ENCODE assay signal across 8 mouse cellular contexts in the genomic region with DNA sequence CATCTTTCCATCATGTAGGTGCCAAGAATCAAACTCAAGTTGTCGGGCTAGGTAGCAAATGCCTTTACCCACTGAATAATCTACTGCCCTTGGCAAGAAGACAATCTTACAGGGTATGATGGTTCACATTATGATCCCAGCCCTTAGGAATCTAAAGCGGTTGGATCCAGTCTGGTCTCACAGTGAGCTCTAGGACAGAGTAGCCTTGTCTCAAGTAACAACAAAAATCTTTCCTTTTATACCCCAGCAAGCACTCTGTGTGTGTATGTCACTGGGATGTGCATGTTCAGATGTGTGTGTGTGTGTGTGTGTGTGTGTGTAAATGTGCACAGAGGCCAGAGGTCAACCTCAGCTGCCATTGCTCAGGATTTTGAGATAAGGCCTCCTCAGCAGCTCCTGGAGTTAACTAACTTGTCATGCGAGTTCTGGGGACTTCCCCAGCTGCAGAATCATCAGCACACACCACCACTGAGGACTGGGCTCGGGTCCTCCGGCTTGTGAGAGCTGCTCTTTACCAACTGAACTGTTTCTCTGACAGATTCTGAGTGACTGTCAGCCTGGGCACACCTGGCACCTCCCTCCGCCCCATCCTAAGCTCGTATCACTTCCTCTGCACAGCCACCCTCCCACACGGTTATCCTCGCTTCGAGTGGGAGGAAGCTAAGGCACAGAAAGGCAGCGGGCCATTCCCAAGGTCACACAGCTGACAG. TPM values are rescaled to one million over a fixed set of nuclear protein-coding genes. Genes with fewer than 3 reads are reported as not detected.
A peak's percentile ranks its signal among the peaks of the same experiment; 100 is the strongest.
DNase-seq lines count a peak whose midpoint lies in the region; ATAC-seq and TF ChIP-seq lines count a peak whose summit lies in the region.

No protein-coding gene starts in this region.

- peak overlapping the region; percentile 28 for H3K9ac ChIP-seq in MEL (ENCODE audit: control insufficient read depth, low read depth, low read length, poor library complexity, severe bottlenecking)
- peak overlapping the region; percentile 30; the same call in 1 of the 2 replicates for H3K9ac ChIP-seq in intestine, embryonic 16.5 days (ENCODE audit: low read depth, low read length)
- 0 out of 2 replicates have a peak overlapping the region, but pooled peaks have one; percentile 9 for H3K9ac ChIP-seq in stomach, embryonic 16.5 days (ENCODE audit: low read length)
- H3K9ac ChIP-seq in forebrain, embryonic 16.5 days (replicated peaks; ENCODE audit: low read depth, low read length), result no peak overlapping the region

- no peaks in the 10 kb centered on the region for H3K36me3 ChIP-seq in kidney, adult 2 months (ENCODE audit: control insufficient read depth, insufficient read depth, low read length)
- H3K36me3 ChIP-seq in MEL (ENCODE audit: control insufficient read depth in 1 of 2, insufficient read depth in 2 of 2, low read length in 2 of 2), result peaks cover 0 to 38% of the 10 kb centered on the region in 2 experiments; a peak in 2 of 4 replicates
- no peaks in the 10 kb centered on the region for H3K36me3 ChIP-seq in intestine, embryonic 16.5 days (ENCODE audit: control insufficient read depth, insufficient read depth, low read length)
- no peaks in the 10 kb centered on the region for H3K36me3 ChIP-seq in stomach, embryonic 16.5 days (ENCODE audit: control insufficient read depth, insufficient read depth, low read length)
- H3K36me3 ChIP-seq in forebrain, embryonic 16.5 days (ENCODE audit: control insufficient read depth, insufficient read depth), result no peaks in the 10 kb centered on the region

- H3K27me3 ChIP-seq in kidney, adult 2 months (replicated peaks; ENCODE audit: control insufficient read depth, insufficient read depth, low read length), result no peaks in the 10 kb centered on the region
- no peaks in the 10 kb centered on the region for H3K27me3 ChIP-seq in MEL (ENCODE audit: control insufficient read depth in 1 of 2, insufficient read depth in 2 of 2, low read length in 2 of 2)
- no peaks in the 10 kb centered on the region for H3K27me3 ChIP-seq in intestine, embryonic 16.5 days (replicated peaks; ENCODE audit: control insufficient read depth, insufficient read depth, low read length)
- H3K27me3 ChIP-seq in stomach, embryonic 16.5 days (ENCODE audit: control insufficient read depth, insufficient read depth, low read length), result no peaks in the 10 kb centered on the region
- H3K27me3 ChIP-seq in forebrain, embryonic 16.5 days (replicated peaks; ENCODE audit: control insufficient read depth, insufficient read depth, low read length), result no peaks in the 10 kb centered on the region

- peak in 1 of 2 experiments; percentile 52; a peak in 2 of 4 replicates for TF ChIP-seq EP300 in MEL (IDR thresholded peaks at IDR 0.05; ENCODE audit: low read depth in 1 of 2, low read length in 2 of 2)

- TF ChIP-seq RAD21 in MEL (IDR thresholded peaks at IDR 0.05; ENCODE audit: low read depth, low read length), result no peak

- peak; percentile 45 for ATAC-seq in intestine, embryonic 16.5 days
- peak; percentile 19; the same call in 1 of the 2 replicates for ATAC-seq in stomach, embryonic 16.5 days (ENCODE audit: insufficient read depth, low FRiP score)
- no peak for ATAC-seq in forebrain, embryonic 16.5 days

- 54% methylated on average over 11 of the region's 11 CpGs for WGBS in kidney, adult 2 months
- WGBS in intestine, embryonic 16.5 days, result 50% methylated on average over 11 of the region's 11 CpGs
- whole genome bisulfite sequencing in stomach, embryonic 16.5 days, result 51% methylated on average over 11 of the region's 11 CpGs
- WGBS in forebrain, embryonic 16.5 days, result 86% methylated on average over 11 of the region's 11 CpGs

- peak overlapping the region; percentile 65; the same call in 1 of the 2 replicates for H3K27ac ChIP-seq in kidney, adult 2 months (ENCODE audit: insufficient read depth, low read depth, low read length)
- H3K27ac ChIP-seq in MEL (ENCODE audit: control insufficient read depth, low read depth, low read length), result peak overlapping the region; percentile 62
- H3K27ac ChIP-seq in intestine, embryonic 16.5 days (ENCODE audit: low read length), result peak overlapping the region; percentile 83
- peak overlapping the region; percentile 77 for H3K27ac ChIP-seq in stomach, embryonic 16.5 days (ENCODE audit: low read length)
- H3K27ac ChIP-seq in forebrain, embryonic 16.5 days (ENCODE audit: low read length), result no peak overlapping the region

- H3K4me2 ChIP-seq in intestine, embryonic 16.5 days (ENCODE audit: low read depth, low read length), result 0 out of 2 replicates have a peak overlapping the region, but pooled peaks have one; percentile 11
- H3K4me2 ChIP-seq in stomach, embryonic 16.5 days (ENCODE audit: low read depth, low read length), result no peak overlapping the region
- no peak overlapping the region for H3K4me2 ChIP-seq in forebrain, embryonic 16.5 days (ENCODE audit: low read length)

- intact Hi-C loops in left cerebral cortex, postnatal 36 days (cut with DNase I), result no loop called here

- no peak for TF ChIP-seq POLR2A in kidney, adult 2 months (IDR thresholded peaks at IDR 0.05; ENCODE audit: low read depth, low read length)
- TF ChIP-seq POLR2A in MEL (IDR thresholded peaks at IDR 0.05; ENCODE audit: control insufficient read depth in 1 of 2, insufficient read depth in 1 of 2, low read depth in 1 of 2, low read length in 2 of 2, poor library complexity in 1 of 2), result no peak

- peaks cover 23% of the 10 kb centered on the region for H3K79me2 ChIP-seq in MEL (ENCODE audit: control insufficient read depth, insufficient read depth, low read length, poor library complexity)

- TF ChIP-seq CTCF in kidney, adult 2 months (conservative IDR thresholded peaks at IDR 0.05; ENCODE audit: insufficient read depth, insufficient read length, low read depth, low read length), result no peak
- no peak for TF ChIP-seq CTCF in MEL (IDR thresholded peaks at IDR 0.05 in 2 of 3, conservative IDR thresholded peaks at IDR 0.05 in 1 of 3; ENCODE audit: control insufficient read depth in 1 of 3, insufficient read depth in 1 of 3, low read depth in 2 of 3, low read length in 3 of 3, poor library complexity in 1 of 3, severe bottlenecking in 1 of 3)

- no peaks in the 10 kb centered on the region for H3K9me3 ChIP-seq in MEL (replicated peaks; ENCODE audit: insufficient read depth, low read length)
- H3K9me3 ChIP-seq in intestine, embryonic 16.5 days (ENCODE audit: control insufficient read depth, low read length), result no peaks in the 10 kb centered on the region
- no peaks in the 10 kb centered on the region for H3K9me3 ChIP-seq in stomach, embryonic 16.5 days (replicated peaks; ENCODE audit: control insufficient read depth, low read length)
- H3K9me3 ChIP-seq in forebrain, embryonic 16.5 days (ENCODE audit: control insufficient read depth, low read length), result no peaks in the 10 kb centered on the region

- peak; percentile 31 for DNase-seq in kidney, adult 2 months
- no peak for DNase-seq in kidney, postnatal 10 days
- peak; percentile 54 for DNase-seq in MEL (ENCODE audit: low read depth, low spot score)
- DNase-seq in spleen, postnatal 10 days (ENCODE audit: low spot score in 2 of 2), result no peak
- no peak for DNase-seq in left cerebral cortex, postnatal 36 days (ENCODE audit: low spot score in 2 of 2)

- peaks cover 13% of the 10 kb centered on the region for H3K4me1 ChIP-seq in kidney, adult 2 months (ENCODE audit: control insufficient read depth, insufficient read depth, low read length)
- peaks cover 23 to 36% of the 10 kb centered on the region in 2 experiments for H3K4me1 ChIP-seq in MEL (ENCODE audit: control insufficient read depth in 1 of 2, insufficient read depth in 2 of 2, low read length in 2 of 2)
- peaks cover 36% of the 10 kb centered on the region for H3K4me1 ChIP-seq in intestine, embryonic 16.5 days (ENCODE audit: control insufficient read depth, insufficient read depth, low read length)
- peaks cover 31% of the 10 kb centered on the region for H3K4me1 ChIP-seq in stomach, embryonic 16.5 days (ENCODE audit: control insufficient read depth, insufficient read depth, low read length)
- peaks cover 7% of the 10 kb centered on the region for H3K4me1 ChIP-seq in forebrain, embryonic 16.5 days (replicated peaks; ENCODE audit: control insufficient read depth, insufficient read depth, low read length)

- no peak overlapping the region for H3K4me3 ChIP-seq in kidney, adult 2 months (ENCODE audit: insufficient read depth, low read depth, low read length)
- H3K4me3 ChIP-seq in MEL (ENCODE audit: control insufficient read depth in 1 of 2, insufficient read depth in 1 of 2, low read depth in 2 of 2, low read length in 2 of 2), result peak overlapping the region; percentile 12 to 29; a peak in 3 of 4 replicates
- H3K4me3 ChIP-seq in intestine, embryonic 16.5 days (ENCODE audit: low read length), result no peak overlapping the region
- H3K4me3 ChIP-seq in stomach, embryonic 16.5 days (replicated peaks; ENCODE audit: low read length), result no peak overlapping the region
- no peak overlapping the region for H3K4me3 ChIP-seq in forebrain, embryonic 16.5 days (replicated peaks; ENCODE audit: low read length)

RNA-seq across cellular contexts. Expression of gene Pla2g6, which starts 5.8 kb away (rescaled TPM):
- polyA plus RNA-seq in kidney, adult 2 months (2012; rRNA removed), result 24.6 and 28.7 TPM in 2 replicates
- total RNA-seq in MEL (2012; rRNA removed), result 11.8 and 12.0 TPM in 2 replicates
- polyA plus RNA-seq in MEL (2012; ENCODE audit: insufficient read depth in 1 of 2, insufficient read length in 2 of 2, low read depth in 1 of 2, low replicate concordance in 2 of 2, missing spikeins in 1 of 2), result 10 to 100 TPM in 1 of 2 experiments, not detected in 1; 24.7 TPM
- polyA plus RNA-seq in intestine, embryonic 16.5 days (2015; fragmentation: Nextera tagmentation; extraction: Ambion mirVana), result 27.1 and 28.3 TPM in 2 replicates
- 15.6 and 20.9 TPM in 2 replicates for polyA plus RNA-seq in stomach, embryonic 16.5 days (2015; fragmentation: Nextera tagmentation; extraction: Ambion mirVana)
- polyA plus RNA-seq in forebrain, embryonic 16.5 days (2015; fragmentation: Nextera tagmentation; extraction: Ambion mirVana), result 26.4 and 31.0 TPM in 2 replicates
- 10 to 100 TPM; 21.7 to 25.9 TPM for total RNA-seq in left cerebral cortex, postnatal 36 days (2021)

RNA-seq across cellular contexts. Expression of gene Maff, which starts 24.0 kb away (rescaled TPM):
- 1.2 and 1.3 TPM in 2 replicates for polyA plus RNA-seq in kidney, adult 2 months (2012; rRNA removed)
- 3.3 TPM in 2 replicates for total RNA-seq in MEL (2012; rRNA removed)
- 1 to 10 TPM in 1 of 2 experiments, not detected in 1; 5.8 TPM for polyA plus RNA-seq in MEL (2012; ENCODE audit: insufficient read depth in 1 of 2, insufficient read length in 2 of 2, low read depth in 1 of 2, low replicate concordance in 2 of 2, missing spikeins in 1 of 2)
- 6.0 and 7.1 TPM in 2 replicates for polyA plus RNA-seq in intestine, embryonic 16.5 days (2015; fragmentation: Nextera tagmentation; extraction: Ambion mirVana)
- polyA plus RNA-seq in stomach, embryonic 16.5 days (2015; fragmentation: Nextera tagmentation; extraction: Ambion mirVana), result 5.2 and 6.2 TPM in 2 replicates
- polyA plus RNA-seq in forebrain, embryonic 16.5 days (2015; fragmentation: Nextera tagmentation; extraction: Ambion mirVana), result 0.97 and 1.1 TPM in 2 replicates
- total RNA-seq in left cerebral cortex, postnatal 36 days (2021), result 1 to 10 TPM; 1.6 to 2.0 TPM

RNA-seq across cellular contexts. Expression of gene Baiap2l2, which starts 37.1 kb away (rescaled TPM):
- 113 and 170 TPM in 2 replicates for polyA plus RNA-seq in kidney, adult 2 months (2012; rRNA removed)
- 1.1 TPM in 1 of 2 replicates, not detected in the other for total RNA-seq in MEL (2012; rRNA removed)
- under 1 TPM in 1 of 2 experiments, not detected in 1; 0.60 TPM for polyA plus RNA-seq in MEL (2012; ENCODE audit: insufficient read depth in 1 of 2, insufficient read length in 2 of 2, low read depth in 1 of 2, low replicate concordance in 2 of 2, missing spikeins in 1 of 2)
- 13.6 and 17.9 TPM in 2 replicates for polyA plus RNA-seq in intestine, embryonic 16.5 days (2015; fragmentation: Nextera tagmentation; extraction: Ambion mirVana)
- 7.1 and 7.3 TPM in 2 replicates for polyA plus RNA-seq in stomach, embryonic 16.5 days (2015; fragmentation: Nextera tagmentation; extraction: Ambion mirVana)
- 2.0 and 3.0 TPM in 2 replicates for polyA plus RNA-seq in forebrain, embryonic 16.5 days (2015; fragmentation: Nextera tagmentation; extraction: Ambion mirVana)
- total RNA-seq in left cerebral cortex, postnatal 36 days (2021), result 1 to 10 TPM; 3.5 to 4.5 TPM

Comparison
In these comparisons a context has a peak if more than half of its experiments do, and no peak if none do; other contexts are left out.
1. DNase-seq: peak in kidney, adult 2 months (single experiment) and MEL (single experiment); none in kidney, postnatal 10 days (single experiment), spleen, postnatal 10 days (0 of 2) and left cerebral cortex, postnatal 36 days (0 of 2).
2. H3K4me3 ChIP-seq: peak in MEL (2 of 2); none in kidney, adult 2 months (single experiment), intestine, embryonic 16.5 days (single experiment), stomach, embryonic 16.5 days (single experiment) and forebrain, embryonic 16.5 days (single experiment).